Mouse (Mus musculus) common myeloid progenitor, adult 5-6 weeks (primary cell): Measurements from ENCODE around the gene Anks6. TPM values are rescaled to one million over a fixed set of nuclear protein-coding genes. Genes with fewer than 3 reads are reported as not detected.

ENCODE experiments used
- ATAC-seq: replicated peaks from 2 replicates; pipeline ENCODE4 v1.8.0; 2016; ENCODE audit warnings: low read depth, mild to moderate bottlenecking, moderate TSS enrichment, inconsistent platforms; ENCODE audit not compliant: poor library complexity, severe bottlenecking
- total RNA-seq: library from RNA; stranded (forward); fragments of 200-1000, 187-1606 nt; gene quantifications from 2 replicates; pipeline ENCODE4 v1.2.3, GENCODE M21; 2017

Gene Anks6
- total RNA-seq, 1 experiment from 2014 or later = 1.5 TPM

GRCm38 (mm10) chr4:46991959-46992316 is 65.3 kb downstream of the Anks6 start:
- ATAC-seq = no peak

- ATAC-seq = no peak
Observed at GRCm38 (mm10) chr4:46991016-46991958, 65.9 kb downstream of the Anks6 start, which contains the start of gene Gabbr2. Gene Gabbr2, minus strand, starts transcription at chr4:46991873.

- 0 out of 2 replicates have a peak, but pooled peaks have one; percentile 3 for ATAC-seq
Observed at GRCm38 (mm10) chr4:46990281-46991015, 66.8 kb downstream of the Anks6 start.

GRCm38 (mm10) chr4:46989842-46990241 is 67.4 kb downstream of the Anks6 start:
- ATAC-seq = peak; percentile 45; the same call in 1 of the 2 replicates

GRCm38 (mm10) chr4:46988824-46989223 is 68.4 kb downstream of the Anks6 start:
- ATAC-seq = no peak

GRCm38 (mm10) chr4:46988257-46988656 is 69.0 kb downstream of the Anks6 start:
- ATAC-seq = no peak

GRCm38 (mm10) chr4:46987809-46988208 is 69.4 kb downstream of the Anks6 start:
- ATAC-seq = no peak

GRCm38 (mm10) chr4:46986054-46986453 is 71.2 kb downstream of the Anks6 start:
- ATAC-seq = no peak

GRCm38 (mm10) chr4:46982912-46983311 is 74.3 kb downstream of the Anks6 start:
- ATAC-seq = no peak

- ATAC-seq = no peak
Observed at GRCm38 (mm10) chr4:46982094-46982493, 75.1 kb downstream of the Anks6 start.

- ATAC-seq = no peak
Observed at GRCm38 (mm10) chr4:46978371-46978770, 78.9 kb downstream of the Anks6 start.

GRCm38 (mm10) chr4:46977161-46977560 is 80.1 kb downstream of the Anks6 start:
- ATAC-seq = no peak

GRCm38 (mm10) chr4:46976671-46977071 is 80.6 kb downstream of the Anks6 start:
- ATAC-seq = no peak

- no peak for ATAC-seq
Observed at GRCm38 (mm10) chr4:46973322-46973721, 83.9 kb downstream of the Anks6 start.

- no peak for ATAC-seq
Observed at GRCm38 (mm10) chr4:46967981-46968380, 89.2 kb downstream of the Anks6 start.

- ATAC-seq = no peak
Observed at GRCm38 (mm10) chr4:46966551-46966950, 90.7 kb downstream of the Anks6 start.

Other genes starting within 250 kb of the Anks6 start
- 0.05 TPM in 1 of 2 replicates, not detected in the other for gene Gabbr2, start 65.6 kb downstream of the Anks6 start, total RNA-seq
- 1.9 and 3.0 TPM in 2 replicates for gene Galnt12, start 34.5 kb upstream of the Anks6 start, total RNA-seq
- gene Col15a1, start 150.7 kb upstream of the Anks6 start, total RNA-seq = not detected in 2 replicates